Mouse (Mus musculus) liver, embryonic 16.5 days (tissue): ENCODE results near the gene Sipa1l1. TPM values are rescaled to one million over a fixed set of nuclear protein-coding genes. Genes with fewer than 3 reads are reported as not detected.
"Not testable (repeated sequence)": the region's sequence is repeated elsewhere in the genome, so short reads cannot be mapped to it uniquely, and the experiment has no call there.

Source experiments
- ATAC-seq: fragments of 200-750 bp; cut with Nextera tagmentation; 2 replicates; pipeline ENCODE4 v1.8.0; 2017; ENCODE audit warnings: low read depth, mild to moderate bottlenecking, moderate number of reproducible peaks, moderate library complexity
- H3K27ac ChIP-seq: fragments of 300-500 bp; sonication (generic); 2 replicates; pipeline ENCODE4 v1.5.1; 2014; ENCODE audit warnings: mild to moderate bottlenecking, low read length
- H3K27me3 ChIP-seq: fragments of 300-500 bp; sonication (generic); 2 replicates; pipeline ENCODE4 v1.6.1; 2014; ENCODE audit warnings: low read depth, low read length, mixed read lengths; ENCODE audit not compliant: control insufficient read depth, insufficient read depth
- H3K36me3 ChIP-seq: fragments of 300-500 bp; sonication (generic); 2 replicates; pipeline ENCODE4 v1.6.1; 2014; ENCODE audit warnings: mild to moderate bottlenecking; ENCODE audit not compliant: control insufficient read depth, insufficient read depth
- H3K4me1 ChIP-seq: fragments of 300-500 bp; sonication (generic); 2 replicates; pipeline ENCODE4 v1.6.1; 2014; ENCODE audit warnings: low read depth, low read length, mixed read lengths; ENCODE audit not compliant: control insufficient read depth
- H3K4me2 ChIP-seq: fragments of 300-500 bp; sonication (generic); 2 replicates; pipeline ENCODE4 v1.6.1; 2014; ENCODE audit warnings: low read depth, low read length, mixed read lengths
- H3K4me3 ChIP-seq: fragments of 300-500 bp; sonication (generic); 2 replicates; pipeline ENCODE4 v1.5.1; 2014; ENCODE audit warnings: low read depth, mild to moderate bottlenecking, low read length
- H3K9ac ChIP-seq: fragments of 300-500 bp; sonication (generic); 2 replicates; pipeline ENCODE4 v1.6.1; 2014; ENCODE audit warnings: low read depth, low read length
- H3K9me3 ChIP-seq: fragments of 300-500 bp; sonication (generic); replicated peaks from 2 replicates; pipeline ENCODE4 v1.6.1; 2016; ENCODE audit warnings: low read length; ENCODE audit not compliant: control insufficient read depth
- WGBS: fragments of 180-500 bp; shearing (Covaris S2); extraction: QIAGEN DNeasy Blood & Tissue Kit; methylation state at CpG from one replicate; pipeline ENCODE4 v1.1.7; 2014; ENCODE audit not compliant: insufficient replicate concordance; 5-methylcytosine and 5-hydroxymethylcytosine counted together
- polyA plus RNA-seq: library from polyadenylated mRNA; unstranded; fragments of >200 nt; fragmentation: Nextera tagmentation; extraction: Ambion mirVana; gene quantifications from 2 replicates; pipeline ENCODE4 v1.2.1, GENCODE M21; 2015

The Sipa1l1 gene
- polyA plus RNA-seq, 1 experiment from 2014 or later: 4.2 TPM

- H3K36me3 ChIP-seq: no peaks in the 10 kb centered on the region
- no peak overlapping the region for H3K9ac ChIP-seq
- H3K27me3 ChIP-seq: no peaks in the 10 kb centered on the region
- no peaks in the 10 kb centered on the region for H3K9me3 ChIP-seq
- no peaks in the 10 kb centered on the region for H3K4me1 ChIP-seq
- WGBS: 45% methylated on average over 6 of the region's 6 CpGs
- H3K4me3 ChIP-seq: no peak overlapping the region
- no peak overlapping the region for H3K4me2 ChIP-seq
- ATAC-seq: peak; percentile 54; the same call in 1 of the 2 replicates
- H3K27ac ChIP-seq: peak overlapping the region; percentile 20; the same call in 1 of the 2 replicates
Observed at GRCm38 (mm10) chr12:82486829-82487560, 317.9 kb downstream of the Sipa1l1 start.

GRCm38 (mm10) chr12:82489093-82489492, 320.0 kb downstream of the Sipa1l1 start:
- Histone ChIP-seq H3K27me3 (no peaks in the 10 kb centered on the region), H3K36me3 (no peaks in the 10 kb centered on the region), H3K4me2 (no peak overlapping the region), H3K4me1 (no peaks in the 10 kb centered on the region), H3K27ac (no peak overlapping the region), H3K9me3 (no peaks in the 10 kb centered on the region), H3K9ac (no peak overlapping the region), H3K4me3 (no peak overlapping the region)
- whole genome bisulfite sequencing: 37% methylated on average over 4 of the region's 4 CpGs
- no peak for ATAC-seq

GRCm38 (mm10) chr12:82489621-82490020, 320.5 kb downstream of the Sipa1l1 start:
- Histone ChIP-seq H3K4me2 (no peak overlapping the region), H3K27ac (no peak overlapping the region), H3K9me3 (no peaks in the 10 kb centered on the region), H3K36me3 (no peaks in the 10 kb centered on the region), H3K4me3 (no peak overlapping the region), H3K27me3 (no peaks in the 10 kb centered on the region), H3K9ac (no peak overlapping the region), H3K4me1 (no peaks in the 10 kb centered on the region)
- no peak for ATAC-seq
- WGBS: 29% methylated on average over 7 of the region's 7 CpGs

- Histone ChIP-seq H3K27me3 (no peaks in the 10 kb centered on the region), H3K4me2 (no peak overlapping the region), H3K4me3 (no peak overlapping the region), H3K9me3 (no peaks in the 10 kb centered on the region), H3K36me3 (no peaks in the 10 kb centered on the region), H3K4me1 (no peaks in the 10 kb centered on the region), H3K27ac (no peak overlapping the region), H3K9ac (no peak overlapping the region)
- no peak for ATAC-seq
- 70% methylated on average over 9 of the region's 9 CpGs for WGBS
Observed at GRCm38 (mm10) chr12:82492456-82492855, 323.3 kb downstream of the Sipa1l1 start.

GRCm38 (mm10) chr12:82493260-82493659, 324.1 kb downstream of the Sipa1l1 start:
- H3K4me1 ChIP-seq, H3K4me3 ChIP-seq, H3K9me3 ChIP-seq, H3K27ac ChIP-seq, H3K4me2 ChIP-seq, H3K36me3 ChIP-seq, H3K9ac ChIP-seq, H3K27me3 ChIP-seq: not testable (repeated sequence)
- WGBS: 75% methylated on average over 1 of the region's 1 CpGs
- peak; percentile 77 for ATAC-seq

GRCm38 (mm10) chr12:82495936-82496335, 326.8 kb downstream of the Sipa1l1 start:
- Histone ChIP-seq H3K4me3 (no peak overlapping the region), H3K36me3 (no peaks in the 10 kb centered on the region), H3K27ac (no peak overlapping the region), H3K4me2 (no peak overlapping the region), H3K27me3 (no peaks in the 10 kb centered on the region), H3K9me3 (no peaks in the 10 kb centered on the region), H3K4me1 (no peaks in the 10 kb centered on the region), H3K9ac (no peak overlapping the region)
- no peak for ATAC-seq
- WGBS: 54% methylated on average over 4 of the region's 4 CpGs

GRCm38 (mm10) chr12:82497866-82498631, 328.9 kb downstream of the Sipa1l1 start:
- Histone ChIP-seq H3K27me3 (no peaks in the 10 kb centered on the region), H3K9ac (no peak overlapping the region), H3K4me1 (no peaks in the 10 kb centered on the region), H3K4me3 (no peak overlapping the region), H3K4me2 (no peak overlapping the region), H3K9me3 (no peaks in the 10 kb centered on the region), H3K36me3 (no peaks in the 10 kb centered on the region), H3K27ac (no peak overlapping the region)
- no peak for ATAC-seq
- WGBS: 41% methylated on average over 11 of the region's 11 CpGs

- Histone ChIP-seq H3K4me3 (no peak overlapping the region), H3K4me1 (no peaks in the 10 kb centered on the region), H3K27ac (no peak overlapping the region), H3K36me3 (no peaks in the 10 kb centered on the region), H3K9me3 (no peaks in the 10 kb centered on the region), H3K9ac (no peak overlapping the region), H3K27me3 (no peaks in the 10 kb centered on the region), H3K4me2 (no peak overlapping the region)
- WGBS: 63% methylated on average over 4 of the region's 4 CpGs
- ATAC-seq: no peak
Observed at GRCm38 (mm10) chr12:82498701-82499100, 329.6 kb downstream of the Sipa1l1 start.

GRCm38 (mm10) chr12:82499731-82500130, 330.6 kb downstream of the Sipa1l1 start:
- no peaks in the 10 kb centered on the region for H3K9me3 ChIP-seq
- no peaks in the 10 kb centered on the region for H3K4me1 ChIP-seq
- ATAC-seq: no peak
- no peak overlapping the region for H3K4me3 ChIP-seq
- no peaks in the 10 kb centered on the region for H3K36me3 ChIP-seq
- WGBS: 61% methylated on average over 5 of the region's 5 CpGs
- H3K27me3 ChIP-seq: no peaks in the 10 kb centered on the region
- H3K27ac ChIP-seq: no peak overlapping the region
- no peak overlapping the region for H3K4me2 ChIP-seq
- H3K9ac ChIP-seq: no peak overlapping the region
